Mouse (Mus musculus): ENCODE results near the gene Hspb1. TPM values are rescaled to one million over a fixed set of nuclear protein-coding genes. Genes with fewer than 3 reads are reported as not detected.

Gene Hspb1
- total RNA-seq, 2 experiments from 2014 or later: 239 to 482 TPM

- DNase-seq (ENCODE audit: low spot score): no peak
These were observed 3.1 kb upstream of the Hspb1 start for GRCm38 (mm10) chr5:135884641-135885040.

- no peak for DNase-seq (ENCODE audit: low spot score)
These were observed 891 bp downstream of the Hspb1 start for GRCm38 (mm10) chr5:135888405-135889215.

- no peak for DNase-seq (ENCODE audit: low spot score)
These were observed 2.6 kb downstream of the Hspb1 start for GRCm38 (mm10) chr5:135890323-135890722.

GRCm38 (mm10) chr5:135890920-135891319 is 3.2 kb downstream of the Hspb1 start:
- no peak for DNase-seq (ENCODE audit: low spot score)

GRCm38 (mm10) chr5:135892589-135893351 is 5.1 kb downstream of the Hspb1 start:
- DNase-seq (ENCODE audit: low spot score): no peak

GRCm38 (mm10) chr5:135894958-135895357 is 7.2 kb downstream of the Hspb1 start:
- no peak for DNase-seq (ENCODE audit: low spot score)

GRCm38 (mm10) chr5:135898028-135898427 is 10.3 kb downstream of the Hspb1 start:
- DNase-seq (ENCODE audit: low spot score): no peak

GRCm38 (mm10) chr5:135898995-135899394 is 11.3 kb downstream of the Hspb1 start:
- no peak for DNase-seq (ENCODE audit: low spot score)

- no peak for DNase-seq (ENCODE audit: low spot score)
These were observed 12.1 kb downstream of the Hspb1 start for GRCm38 (mm10) chr5:135899833-135900232.

- no peak for DNase-seq (ENCODE audit: low spot score)
These were observed 13.0 kb downstream of the Hspb1 start for GRCm38 (mm10) chr5:135900701-135901100.

- DNase-seq (ENCODE audit: low spot score): no peak
These were observed 13.8 kb downstream of the Hspb1 start for GRCm38 (mm10) chr5:135901354-135902095.

- DNase-seq (ENCODE audit: low spot score): no peak
These were observed 15.3 kb downstream of the Hspb1 start for GRCm38 (mm10) chr5:135903058-135903457.

GRCm38 (mm10) chr5:135903551-135904151 is 15.9 kb downstream of the Hspb1 start:
- peak; percentile 93 for DNase-seq (ENCODE audit: low spot score)

GRCm38 (mm10) chr5:135904259-135904658 is 16.5 kb downstream of the Hspb1 start:
- no peak for DNase-seq (ENCODE audit: low spot score)

GRCm38 (mm10) chr5:135905320-135906225 is 17.9 kb downstream of the Hspb1 start:
- no peak for DNase-seq (ENCODE audit: low spot score)

GRCm38 (mm10) chr5:135906846-135907245 is 19.1 kb downstream of the Hspb1 start:
- no peak for DNase-seq (ENCODE audit: low spot score)

- DNase-seq (ENCODE audit: low spot score): peak; percentile 95
These were observed 19.5 kb downstream of the Hspb1 start for GRCm38 (mm10) chr5:135907256-135907655.

GRCm38 (mm10) chr5:135908185-135908584 is 20.5 kb downstream of the Hspb1 start:
- no peak for DNase-seq (ENCODE audit: low spot score)

GRCm38 (mm10) chr5:135908989-135909388 is 21.3 kb downstream of the Hspb1 start:
- DNase-seq (ENCODE audit: low spot score): no peak

GRCm38 (mm10) chr5:135909646-135910045 is 21.9 kb downstream of the Hspb1 start:
- DNase-seq (ENCODE audit: low spot score): no peak
